Mouse (Mus musculus) gastrocnemius, adult 8-10 months (tissue): Measurements from ENCODE around the gene Myo1f. TPM values are rescaled to one million over a fixed set of nuclear protein-coding genes. Genes with fewer than 3 reads are reported as not detected.

Source experiments
- DNase-seq, 2 experiments: peaks; one replicate each; pipeline ENCODE4 v3.0.0; 2022; ENCODE audit warnings: low spot score in 2 of 2
- total RNA-seq, 4 experiments: library from RNA; stranded (reverse); gene quantifications; 2 replicates each; pipeline ENCODE4 v1.2.4; 2022

The Myo1f gene
- total RNA-seq, 4 experiments from 2014 or later = 0.07 to 2.0 (median 0.34) TPM

- DNase-seq = no peak
These were observed 89.6 kb downstream of the Myo1f start for GRCm38 (mm10) chr17:33645073-33645472.

DNA sequence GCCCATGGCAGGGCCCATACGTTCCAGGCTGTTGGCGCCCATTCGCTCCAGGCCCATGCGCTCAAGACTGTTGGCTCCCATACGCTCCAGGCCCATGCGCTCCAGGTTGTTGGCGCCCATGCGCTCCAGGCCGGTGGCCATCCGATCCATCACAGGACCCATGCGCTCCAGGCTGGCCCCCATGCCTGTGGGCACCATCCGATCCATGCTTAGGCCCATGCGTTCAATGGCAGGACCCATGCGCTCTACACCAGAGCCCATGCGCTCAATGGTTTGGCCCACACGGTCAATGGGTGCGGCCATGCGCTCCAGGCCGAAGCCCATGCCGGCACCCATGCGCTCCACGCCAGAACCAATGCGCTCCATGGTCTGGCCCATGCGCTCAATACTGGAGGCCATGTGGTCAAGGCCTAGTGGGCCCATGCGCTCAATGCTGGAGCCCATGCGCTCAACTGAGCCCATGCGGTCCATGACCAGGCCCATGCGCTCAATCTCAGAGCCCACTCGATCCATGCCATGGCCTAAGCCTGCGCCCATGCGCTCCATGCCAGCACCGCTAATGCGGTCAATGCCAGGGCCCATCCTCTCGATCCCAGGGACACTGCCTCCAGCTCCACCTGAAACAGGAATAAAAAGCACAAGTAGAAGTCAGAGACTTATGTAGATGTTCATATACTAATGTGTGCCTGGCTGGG lies 94.4 kb downstream of the Myo1f start:
- DNase-seq = no peak

Other genes with a start within 250 kb of the Myo1f start
- 1 to 10 TPM; 2.6 to 4.8 (median 3.1) TPM for gene Zfp81, start 196.8 kb upstream of the Myo1f start, total RNA-seq
- gene Zfp101, start 161.1 kb upstream of the Myo1f start, total RNA-seq = 1 to 10 TPM; 3.1 to 3.6 (median 3.4) TPM
- gene Actl9, start 122.8 kb upstream of the Myo1f start, total RNA-seq = not detected
- 1 to 10 TPM; 2.6 to 5.4 (median 3.2) TPM for gene Adamts10, start 31.5 kb upstream of the Myo1f start, total RNA-seq
- 1 to 10 TPM; 4.7 to 8.6 (median 6.3) TPM for gene Zfp414, start 73.4 kb downstream of the Myo1f start, total RNA-seq
- under 1 TPM in 2 of 4 experiments, not detected in 2; 0.15 to 0.24 TPM for gene Pram1, start 82.3 kb downstream of the Myo1f start, total RNA-seq
- gene Hnrnpm, start 131.2 kb downstream of the Myo1f start, total RNA-seq = 10 to 100 TPM; 37.6 to 69.2 (median 57.2) TPM
- 100 to 1,000 TPM in 1 of 4 experiments, 10 to 100 TPM in 3; 90.1 to 113 (median 96.7) TPM for gene March2, start 163.0 kb downstream of the Myo1f start, total RNA-seq
- 100 to 1,000 TPM; 131 to 136 (median 133) TPM for gene Rab11b, start 204.8 kb downstream of the Myo1f start, total RNA-seq
- gene Angptl4, start 226.1 kb downstream of the Myo1f start, total RNA-seq = 1 to 10 TPM in 3 of 4 experiments, under 1 TPM in 1; 0.41 to 5.5 (median 3.0) TPM